Mouse (Mus musculus): ENCODE data around the gene Zrsr1. TPM values are rescaled to one million over a fixed set of nuclear protein-coding genes. Genes with fewer than 3 reads are reported as not detected.
A peak's percentile ranks its signal among the peaks of the same experiment; 100 is the strongest.

The Zrsr1 gene
- polyA plus RNA-seq, 1 experiment from 2014 or later = 2.4 TPM

DNA sequence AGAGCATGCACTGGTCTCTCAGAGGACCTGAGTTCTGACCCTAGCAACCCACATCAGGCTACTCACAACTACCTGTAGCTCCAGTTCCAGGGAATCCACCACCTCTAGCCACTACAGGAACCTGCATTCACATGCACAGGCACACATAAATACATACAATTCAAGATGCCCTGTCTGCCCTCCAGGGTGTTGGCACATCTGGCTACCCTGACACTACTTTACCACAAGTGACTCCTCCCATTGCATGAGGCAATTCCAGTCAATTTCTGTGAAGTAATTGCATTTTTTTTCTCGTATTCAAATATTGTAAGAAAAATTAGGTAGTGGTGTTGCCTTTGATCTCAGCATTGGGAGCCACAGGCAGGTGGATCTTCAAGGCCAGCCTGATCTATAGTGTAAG is 7.4 kb downstream of the Zrsr1 start:
- peaks cover 40% of the 10 kb centered on the region for H3K36me3 ChIP-seq (replicated peaks)
- peaks cover 23% of the 10 kb centered on the region for H3K4me1 ChIP-seq
- WGBS = 82% methylated on average over 1 of the region's 1 CpGs
- H3K9me3 ChIP-seq = peaks cover 1% of the 10 kb centered on the region; the same call in 1 of the 2 replicates
- DNase-seq (ENCODE audit: low spot score) = no peak
- H3K27ac ChIP-seq (replicated peaks) = no peak overlapping the region
- no peak overlapping the region for H3K4me3 ChIP-seq
- H3K27me3 ChIP-seq (replicated peaks; ENCODE audit: low read depth, poor library complexity, severe bottlenecking) = no peaks in the 10 kb centered on the region

- Histone ChIP-seq H3K4me1 (peaks cover 11% of the 10 kb centered on the region), H3K36me3 (replicated peaks) (peaks cover 33% of the 10 kb centered on the region), H3K4me3 (peak overlapping the region; percentile 80), H3K27me3 (replicated peaks; ENCODE audit: low read depth, poor library complexity, severe bottlenecking) (no peaks in the 10 kb centered on the region), H3K27ac (replicated peaks) (peak overlapping the region; percentile 94), H3K9me3 (no peaks in the 10 kb centered on the region)
- WGBS = 49% methylated on average over 4 of the region's 4 CpGs
- no peak for DNase-seq (ENCODE audit: low spot score)
Measured at GRCm38 (mm10) chr11:22981041-22981440, 9.2 kb downstream of the Zrsr1 start.

- 5% methylated on average over 12 of the region's 12 CpGs for WGBS
Measured at GRCm38 (mm10) chr11:22981543-22981950, 9.7 kb downstream of the Zrsr1 start.

DNA sequence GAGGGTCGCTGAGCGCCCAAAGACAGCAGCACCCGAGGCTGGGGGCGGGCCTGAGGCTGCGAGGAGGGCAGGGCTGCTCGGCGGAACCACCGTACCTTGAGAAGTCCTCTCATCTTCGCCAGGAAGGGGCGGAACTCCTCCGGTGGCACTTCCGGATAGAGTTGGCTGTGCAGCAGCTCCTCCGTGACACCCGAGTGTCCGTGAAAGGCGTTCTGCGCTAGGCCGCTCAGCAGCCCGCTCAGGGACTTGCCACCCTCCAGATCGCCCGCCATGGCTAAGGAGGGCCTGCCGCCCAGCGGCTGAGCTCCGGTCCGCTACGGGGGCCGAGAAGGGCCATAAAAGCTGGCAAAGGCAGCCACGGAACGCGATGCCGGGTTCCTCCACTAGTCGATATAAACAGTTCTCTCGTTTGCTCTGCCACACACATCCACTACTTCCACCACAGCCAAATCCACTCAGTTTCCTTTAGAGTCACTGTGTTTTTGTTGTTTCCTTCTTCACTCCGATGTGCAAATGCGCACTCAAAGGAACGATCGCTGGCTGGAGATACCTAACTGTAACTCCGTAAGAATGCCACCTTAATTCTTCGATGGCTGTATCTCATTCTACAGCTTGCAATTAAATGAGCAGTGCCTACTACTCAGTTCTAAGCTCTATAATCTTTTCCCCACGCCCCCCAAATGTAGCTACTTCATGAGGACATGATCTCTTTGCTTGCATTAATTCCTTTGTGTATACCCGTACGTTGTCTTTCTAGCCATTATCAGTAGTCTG is 10.4 kb downstream of the Zrsr1 start, which contains the start of the genes Gm28048 and Commd1:
Gene Gm28048 (minus strand): TSS at position 107 of the 774 bp plus-strand sequence.
Gene Commd1 (minus strand): TSS at position 399 of the 774 bp plus-strand sequence.
- Histone ChIP-seq H3K27me3 (replicated peaks; ENCODE audit: low read depth, poor library complexity, severe bottlenecking) (no peaks in the 10 kb centered on the region), H3K4me3 (peak within 1 kb of the TSS; percentile 80), H3K9me3 (no peaks in the 10 kb centered on the region), H3K27ac (replicated peaks) (peak within 1 kb of the TSS; percentile 94), H3K36me3 (replicated peaks) (peaks cover 22% of the 10 kb centered on the region), H3K4me1 (peaks cover 10% of the 10 kb centered on the region)
- DNase-seq (ENCODE audit: low spot score) = peak; percentile 95
- 4% methylated on average over 42 of the region's 42 CpGs for WGBS

More at GRCm38 (mm10) chr11:22981543-22981950, 9.7 kb downstream of the Zrsr1 start:
- H3K4me1 ChIP-seq = peaks cover 10% of the 10 kb centered on the region
- H3K27me3 ChIP-seq (replicated peaks; ENCODE audit: low read depth, poor library complexity, severe bottlenecking) = no peaks in the 10 kb centered on the region
- H3K27ac ChIP-seq (replicated peaks) = peak overlapping the region; percentile 94
- peaks cover 28% of the 10 kb centered on the region for H3K36me3 ChIP-seq (replicated peaks)
- no peaks in the 10 kb centered on the region for H3K9me3 ChIP-seq
- no peak for DNase-seq (ENCODE audit: low spot score)
- peak overlapping the region; percentile 80 for H3K4me3 ChIP-seq

GRCm38 (mm10) chr11:22982846-22983245 is 11.0 kb downstream of the Zrsr1 start:
- peaks cover 10% of the 10 kb centered on the region for H3K4me1 ChIP-seq
- no peak for DNase-seq (ENCODE audit: low spot score)
- 72% methylated on average over 6 of the region's 6 CpGs for WGBS
- H3K36me3 ChIP-seq (replicated peaks) = peaks cover 15% of the 10 kb centered on the region
- no peaks in the 10 kb centered on the region for H3K27me3 ChIP-seq (replicated peaks; ENCODE audit: low read depth, poor library complexity, severe bottlenecking)
- no peaks in the 10 kb centered on the region for H3K9me3 ChIP-seq
- no peak overlapping the region for H3K27ac ChIP-seq (replicated peaks)
- H3K4me3 ChIP-seq = peak overlapping the region; percentile 80

GRCm38 (mm10) chr11:22985510-22985909 is 13.7 kb downstream of the Zrsr1 start:
- H3K27ac ChIP-seq (replicated peaks) = no peak overlapping the region
- H3K9me3 ChIP-seq = no peaks in the 10 kb centered on the region
- H3K4me1 ChIP-seq = peaks cover 14% of the 10 kb centered on the region
- H3K36me3 ChIP-seq (replicated peaks) = no peaks in the 10 kb centered on the region
- DNase-seq (ENCODE audit: low spot score) = no peak
- WGBS = 79% methylated on average over 3 of the region's 3 CpGs
- H3K4me3 ChIP-seq = no peak overlapping the region
- no peaks in the 10 kb centered on the region for H3K27me3 ChIP-seq (replicated peaks; ENCODE audit: low read depth, poor library complexity, severe bottlenecking)

- H3K27me3 ChIP-seq (replicated peaks; ENCODE audit: low read depth, poor library complexity, severe bottlenecking) = no peaks in the 10 kb centered on the region
- H3K4me1 ChIP-seq = peaks cover 14% of the 10 kb centered on the region
- H3K27ac ChIP-seq (replicated peaks) = no peak overlapping the region
- 57% methylated on average over 2 of the region's 2 CpGs for WGBS
- DNase-seq (ENCODE audit: low spot score) = peak; percentile 14
- no peak overlapping the region for H3K4me3 ChIP-seq
- H3K36me3 ChIP-seq (replicated peaks) = 0 out of 2 replicates have a peak, but pooled peaks cover 2% of the 10 kb centered on the region
- no peaks in the 10 kb centered on the region for H3K9me3 ChIP-seq
Measured at GRCm38 (mm10) chr11:22987357-22987756, 15.6 kb downstream of the Zrsr1 start.

DNA sequence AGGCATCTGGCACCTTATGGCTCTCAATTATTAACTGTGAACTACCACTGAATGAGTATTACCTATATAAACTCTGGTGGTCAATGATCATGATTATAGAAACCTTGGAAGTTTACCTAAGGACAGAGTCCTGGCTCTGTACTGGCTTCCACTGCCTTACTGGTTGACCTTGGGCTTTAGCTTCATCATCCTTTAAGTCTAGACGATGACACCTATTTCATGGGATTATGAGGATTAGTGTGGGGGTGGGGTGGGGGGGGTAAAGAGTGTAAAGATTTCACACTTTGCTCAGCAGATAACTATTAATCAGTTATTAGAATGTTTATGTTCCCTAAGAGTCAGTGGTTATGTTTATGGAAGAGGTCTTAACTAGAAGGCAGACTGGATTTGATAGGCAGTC is 18.0 kb downstream of the Zrsr1 start:
- H3K9me3 ChIP-seq = no peaks in the 10 kb centered on the region
- no peaks in the 10 kb centered on the region for H3K27me3 ChIP-seq (replicated peaks; ENCODE audit: low read depth, poor library complexity, severe bottlenecking)
- peak overlapping the region; percentile 99 for H3K27ac ChIP-seq (replicated peaks)
- H3K36me3 ChIP-seq (replicated peaks) = peaks cover 23% of the 10 kb centered on the region
- WGBS = 50% methylated on average over 1 of the region's 1 CpGs
- no peak for DNase-seq (ENCODE audit: low spot score)
- H3K4me1 ChIP-seq = peaks cover 16% of the 10 kb centered on the region
- H3K4me3 ChIP-seq = peak overlapping the region; percentile 90

GRCm38 (mm10) chr11:22990393-22991126 is 18.8 kb downstream of the Zrsr1 start, which contains the start of gene Cct4:
TSS of gene Cct4 (plus strand) at chr11:22990519.
- Histone ChIP-seq H3K4me3 (peak within 1 kb of the TSS; percentile 90), H3K36me3 (replicated peaks) (peaks cover 31% of the 10 kb centered on the region), H3K27me3 (replicated peaks; ENCODE audit: low read depth, poor library complexity, severe bottlenecking) (no peaks in the 10 kb centered on the region), H3K9me3 (no peaks in the 10 kb centered on the region), H3K27ac (replicated peaks) (peak within 1 kb of the TSS; percentile 99), H3K4me1 (peaks cover 16% of the 10 kb centered on the region)
- peak; percentile 96 for DNase-seq (ENCODE audit: low spot score)
- under 1% methylated on average over 66 of the region's 66 CpGs for WGBS

GRCm38 (mm10) chr11:22991218-22991835 is 19.5 kb downstream of the Zrsr1 start:
- peak overlapping the region; percentile 90 for H3K4me3 ChIP-seq
- peak overlapping the region; percentile 99 for H3K27ac ChIP-seq (replicated peaks)
- no peaks in the 10 kb centered on the region for H3K9me3 ChIP-seq
- H3K4me1 ChIP-seq = peaks cover 16% of the 10 kb centered on the region
- H3K36me3 ChIP-seq (replicated peaks) = peaks cover 39% of the 10 kb centered on the region
- no peak for DNase-seq (ENCODE audit: low spot score)
- WGBS = 12% methylated on average over 14 of the region's 14 CpGs
- H3K27me3 ChIP-seq (replicated peaks; ENCODE audit: low read depth, poor library complexity, severe bottlenecking) = no peaks in the 10 kb centered on the region

GRCm38 (mm10) chr11:22994271-22994670 is 22.5 kb downstream of the Zrsr1 start:
- H3K9me3 ChIP-seq = no peaks in the 10 kb centered on the region
- no peaks in the 10 kb centered on the region for H3K27me3 ChIP-seq (replicated peaks; ENCODE audit: low read depth, poor library complexity, severe bottlenecking)
- H3K27ac ChIP-seq (replicated peaks) = no peak overlapping the region
- H3K36me3 ChIP-seq (replicated peaks) = peaks cover 68% of the 10 kb centered on the region
- WGBS = 94% methylated on average over 2 of the region's 2 CpGs
- DNase-seq (ENCODE audit: low spot score) = no peak
- H3K4me1 ChIP-seq = peaks cover 16% of the 10 kb centered on the region
- H3K4me3 ChIP-seq = no peak overlapping the region

DNA sequence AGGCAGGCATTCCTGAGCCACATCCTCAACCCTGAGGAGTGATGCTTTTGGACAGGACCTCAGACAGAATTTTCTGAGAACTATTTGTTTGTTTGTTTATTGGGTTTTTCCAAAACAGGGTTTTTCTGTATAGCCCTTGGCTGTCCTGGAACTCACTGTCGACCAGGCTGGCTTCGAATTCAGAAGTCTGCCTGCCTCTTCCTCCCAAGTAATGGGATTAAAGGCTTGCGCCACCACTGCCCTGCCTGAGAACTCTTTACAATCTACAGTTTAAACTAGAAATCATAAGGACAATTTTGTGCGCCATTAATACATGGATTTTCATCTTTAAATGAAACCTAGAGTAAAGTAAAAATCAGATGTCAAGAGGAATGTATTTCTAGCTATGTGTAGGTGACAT is 23.7 kb downstream of the Zrsr1 start:
- Histone ChIP-seq H3K4me1 (peaks cover 12% of the 10 kb centered on the region), H3K9me3 (no peaks in the 10 kb centered on the region), H3K27me3 (replicated peaks; ENCODE audit: low read depth, poor library complexity, severe bottlenecking) (no peaks in the 10 kb centered on the region), H3K36me3 (replicated peaks) (peaks cover 80% of the 10 kb centered on the region), H3K4me3 (no peak overlapping the region), H3K27ac (replicated peaks) (no peak overlapping the region)
- no peak for DNase-seq (ENCODE audit: low spot score)
- WGBS = 92% methylated on average over 4 of the region's 4 CpGs
